Mouse (Mus musculus): Measurements from ENCODE around the gene Rasa1. TPM values are rescaled to one million over a fixed set of nuclear protein-coding genes. Genes with fewer than 3 reads are reported as not detected.
A peak's percentile ranks its signal among the peaks of the same experiment; 100 is the strongest.

The Rasa1 gene
- total RNA-seq (2021) = 10 to 100 TPM; 35.4 to 35.8 TPM
- long read RNA-seq, experiment 1, full-length matches to known transcripts = 14 of 19 reads
- long read RNA-seq, experiment 1, partial matches to known transcripts = 1 of 19 reads
- long read RNA-seq, experiment 1, other reads (novel, unspliced or antisense) = 4 of 19 reads
- long read RNA-seq, experiment 2, full-length matches to known transcripts = 19 of 26 reads
- long read RNA-seq, experiment 2, partial matches to known transcripts = 2 of 26 reads
- long read RNA-seq, experiment 2, other reads (novel, unspliced or antisense) = 5 of 26 reads

GRCm38 (mm10) chr13:85288843-85289713 lies at the start of gene Rasa1:
Rasa1 (minus strand) TSS chr13:85289130.
- peak; percentile 94 to 95 for DNase-seq
- intact Hi-C loops (cut with DNase I) = loop anchor here (5.0 kb wide), 2 partner anchors 82 to 102 kb away; partner anchors contain the start of gene Ccnh

- intact Hi-C loops (cut with DNase I) = no loop called here
- DNase-seq = no peak
Measured at GRCm38 (mm10) chr13:85311547-85311946, 22.6 kb upstream of the Rasa1 start.

- intact Hi-C loops (cut with DNase I) = no loop called here
- no peak for DNase-seq
Measured at GRCm38 (mm10) chr13:85310968-85311367, 22.0 kb upstream of the Rasa1 start.

- intact Hi-C loops (cut with DNase I) = no loop called here
- no peak for DNase-seq
Measured at GRCm38 (mm10) chr13:85310483-85310882, 21.6 kb upstream of the Rasa1 start.

GRCm38 (mm10) chr13:85306039-85306438 lies 17.1 kb upstream of the Rasa1 start:
- no peak for DNase-seq
- intact Hi-C loops (cut with DNase I) = no loop called here

- intact Hi-C loops (cut with DNase I) = loop anchor here (10.0 kb wide), 1 partner anchor 224 kb away; no protein-coding TSS in a partner anchor
- no peak for DNase-seq
Measured at GRCm38 (mm10) chr13:85290651-85291050, 1.7 kb upstream of the Rasa1 start.

GRCm38 (mm10) chr13:85288574-85288842 lies 422 bp downstream of the Rasa1 start:
- DNase-seq = no peak
- intact Hi-C loops (cut with DNase I) = loop anchor here (5.0 kb wide), 2 partner anchors 81 to 101 kb away; partner anchors contain the start of gene Ccnh

- intact Hi-C loops (cut with DNase I) = loop anchor here (5.0 kb wide), 2 partner anchors 81 to 101 kb away; partner anchors contain the start of gene Ccnh
- DNase-seq = peak in 1 of 2 experiments; percentile 14
Measured at GRCm38 (mm10) chr13:85287876-85288573, 905 bp downstream of the Rasa1 start.

- intact Hi-C loops (cut with DNase I) = no loop called here
- no peak for DNase-seq
Measured at GRCm38 (mm10) chr13:85282626-85283025, 6.3 kb downstream of the Rasa1 start.

- intact Hi-C loops (cut with DNase I) = no loop called here
- no peak for DNase-seq
Measured at GRCm38 (mm10) chr13:85278951-85279350, 10.0 kb downstream of the Rasa1 start.

- no peak for DNase-seq
- intact Hi-C loops (cut with DNase I) = no loop called here
Measured at GRCm38 (mm10) chr13:85274572-85274971, 14.4 kb downstream of the Rasa1 start.

GRCm38 (mm10) chr13:85273788-85274187 lies 15.1 kb downstream of the Rasa1 start:
- intact Hi-C loops (cut with DNase I) = no loop called here
- DNase-seq = no peak

- DNase-seq = no peak
- intact Hi-C loops (cut with DNase I) = no loop called here
Measured at GRCm38 (mm10) chr13:85238760-85239159, 50.2 kb downstream of the Rasa1 start.

- no peak for DNase-seq
- intact Hi-C loops (cut with DNase I) = no loop called here
Measured at GRCm38 (mm10) chr13:85218656-85219055, 70.3 kb downstream of the Rasa1 start.

GRCm38 (mm10) chr13:85210353-85210752 lies 78.6 kb downstream of the Rasa1 start:
- intact Hi-C loops (cut with DNase I) = no loop called here
- no peak for DNase-seq

- no peak for DNase-seq
- intact Hi-C loops (cut with DNase I) = loop anchor here (5.0 kb wide), 1 partner anchor 79 kb away; the partner anchor contains the start of gene Rasa1
Measured at GRCm38 (mm10) chr13:85208656-85209055, 80.3 kb downstream of the Rasa1 start.

- DNase-seq = no peak
- intact Hi-C loops (cut with DNase I) = loop anchor here (5.0 kb wide), 1 partner anchor 80 kb away; the partner anchor contains the start of gene Rasa1
Measured at GRCm38 (mm10) chr13:85207493-85207892, 81.4 kb downstream of the Rasa1 start.

- no peak for DNase-seq
- intact Hi-C loops (cut with DNase I) = no loop called here
Measured at GRCm38 (mm10) chr13:85191253-85191652, 97.7 kb downstream of the Rasa1 start.

GRCm38 (mm10) chr13:85189644-85190121 lies 99.2 kb downstream of the Rasa1 start:
- intact Hi-C loops (cut with DNase I) = loop anchor here (5.0 kb wide), 1 partner anchor 98 kb away; the partner anchor contains the start of gene Rasa1
- DNase-seq = no peak

GRCm38 (mm10) chr13:85188903-85189643 lies 99.9 kb downstream of the Rasa1 start, which contains the start of gene Ccnh:
Ccnh (plus strand) TSS chr13:85189408.
- intact Hi-C loops (cut with DNase I) = loop anchor here (5.0 kb wide), 1 partner anchor 98 kb away; the partner anchor contains the start of gene Rasa1
- peak; percentile 91 to 96 for DNase-seq

All from heart, postnatal 14 days (tissue).